In the genomic region with DNA sequence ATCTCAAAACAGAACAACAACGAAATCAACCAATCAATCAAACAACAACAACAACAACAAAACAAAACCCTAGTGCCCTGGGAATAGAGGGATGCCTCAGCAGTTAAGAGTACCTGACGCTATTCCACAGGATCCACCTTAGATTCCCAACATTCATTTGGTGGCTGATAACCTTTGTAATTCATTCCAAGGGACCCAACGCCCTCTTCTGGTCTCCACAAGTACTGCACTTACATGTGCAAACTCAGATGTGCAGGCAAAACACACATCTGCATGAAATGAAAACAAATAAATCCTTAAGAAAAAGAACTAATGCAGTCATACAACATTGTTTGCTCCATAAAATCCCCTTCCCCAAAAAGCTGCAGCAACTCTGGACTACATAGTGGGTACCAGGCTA, we compare ENCODE assay signal across 11 mouse cellular contexts. TPM values are rescaled to one million over a fixed set of nuclear protein-coding genes. Genes with fewer than 3 reads are reported as not detected.
DNase-seq lines count a peak whose midpoint lies in the region; ATAC-seq and TF ChIP-seq lines count a peak whose summit lies in the region.
"Had no signal": no experiment of that assay in that cellular context is flagged by ENCODE, and none has a peak within 500 bp of the region (broad histone marks: within the 10 kb centered on the region; RNA-seq: fewer than 3 reads in every experiment).

No protein-coding gene starts in this region.

- H3K27ac ChIP-seq in midbrain, postnatal 0 days (ENCODE audit: low read depth, low read length): no peak overlapping the region
- H3K27ac ChIP-seq in midbrain, embryonic 15.5 days: no peak overlapping the region
- no peak overlapping the region for H3K27ac ChIP-seq in midbrain, embryonic 16.5 days (ENCODE audit: low read length)
- H3K27ac ChIP-seq: hindbrain, embryonic 15.5 days; liver, embryonic 15.5 days had no signal

- TF ChIP-seq CTCF in midbrain, postnatal 0 days (IDR thresholded peaks at IDR 0.05): peak; percentile 81
- TF ChIP-seq CTCF in Patski (IDR thresholded peaks at IDR 0.05): peak; percentile 59

- no peak overlapping the region for H3K4me2 ChIP-seq in midbrain, postnatal 0 days (ENCODE audit: low read depth, low read length, poor library complexity, severe bottlenecking)
- no peak overlapping the region for H3K4me2 ChIP-seq in midbrain, embryonic 15.5 days
- H3K4me2 ChIP-seq in midbrain, embryonic 16.5 days (ENCODE audit: low read length): no peak overlapping the region
- H3K4me2 ChIP-seq: hindbrain, embryonic 15.5 days; liver, embryonic 15.5 days had no signal

- no peaks in the 10 kb centered on the region for H3K9me3 ChIP-seq in midbrain, postnatal 0 days (ENCODE audit: low read length)
- no peaks in the 10 kb centered on the region for H3K9me3 ChIP-seq in midbrain, embryonic 15.5 days
- no peaks in the 10 kb centered on the region for H3K9me3 ChIP-seq in midbrain, embryonic 16.5 days (replicated peaks; ENCODE audit: control insufficient read depth, low read length, poor library complexity, severe bottlenecking)
- H3K9me3 ChIP-seq: hindbrain, embryonic 15.5 days; liver, embryonic 15.5 days had no signal

- peak; percentile 24 for DNase-seq in heart, postnatal 4 days
- DNase-seq in heart, adult 9 months (ENCODE audit: low spot score in 2 of 2): no peak
- DNase-seq in midbrain, postnatal 0 days (ENCODE audit: low spot score): peak; percentile 40
- no peak for DNase-seq in Patski (ENCODE audit: low read depth, low spot score)
- peak; percentile 66 for DNase-seq in naive thymus-derived CD4-positive, alpha-beta T cell, adult 2 months (ENCODE audit: low read depth)
- no peak for DNase-seq in gastrocnemius, postnatal 4 days (ENCODE audit: low spot score in 2 of 2)

- no peak for ATAC-seq in midbrain, postnatal 0 days (ENCODE audit: low FRiP score)
- no peak for ATAC-seq in midbrain, embryonic 15.5 days (replicated peaks)
- ATAC-seq in Patski: no peak
- ATAC-seq in midbrain, embryonic 16.5 days: no peak

- in situ Hi-C loops in Patski (cut with MboI; ENCODE audit: low pct_unique_long_range_greater_than_20kb): loop anchor here (25.0 kb wide), 2 partner anchors 587 to 762 kb away; no protein-coding TSS in a partner anchor

- 36% methylated on average over 3 of the region's 3 CpGs for WGBS in midbrain, postnatal 0 days
- WGBS in midbrain, embryonic 15.5 days: 35% methylated on average over 3 of the region's 3 CpGs
- 38% methylated on average over 3 of the region's 3 CpGs for WGBS in midbrain, embryonic 16.5 days

- POLR2A ChIA-PET in Patski (lab: Charles Lee): no interaction called here

- CTCF ChIA-PET in Patski (lab: Charles Lee): no interaction called here

- no peak overlapping the region for H3K9ac ChIP-seq in midbrain, postnatal 0 days (replicated peaks; ENCODE audit: low read length, poor library complexity, severe bottlenecking)
- no peak overlapping the region for H3K9ac ChIP-seq in midbrain, embryonic 15.5 days
- no peak overlapping the region for H3K9ac ChIP-seq in midbrain, embryonic 16.5 days (ENCODE audit: low read depth, low read length)
- H3K9ac ChIP-seq: hindbrain, embryonic 15.5 days; liver, embryonic 15.5 days had no signal

- no peaks in the 10 kb centered on the region for H3K27me3 ChIP-seq in midbrain, postnatal 0 days (ENCODE audit: insufficient read depth, low read length)
- H3K27me3 ChIP-seq in midbrain, embryonic 15.5 days (replicated peaks): no peaks in the 10 kb centered on the region
- peaks cover 9% of the 10 kb centered on the region for H3K27me3 ChIP-seq in Patski
- H3K27me3 ChIP-seq in midbrain, embryonic 16.5 days (ENCODE audit: control insufficient read depth, insufficient read depth, low read depth, low read length): no peaks in the 10 kb centered on the region
- H3K27me3 ChIP-seq: hindbrain, embryonic 15.5 days; liver, embryonic 15.5 days had no signal

- H3K4me1 ChIP-seq in midbrain, postnatal 0 days (ENCODE audit: insufficient read depth, low read length): no peaks in the 10 kb centered on the region
- H3K4me1 ChIP-seq in midbrain, embryonic 15.5 days: no peaks in the 10 kb centered on the region
- H3K4me1 ChIP-seq in midbrain, embryonic 16.5 days (ENCODE audit: control insufficient read depth, insufficient read depth, low read length): peaks cover 3% of the 10 kb centered on the region; the same call in 1 of the 2 replicates
- H3K4me1 ChIP-seq: hindbrain, embryonic 15.5 days; liver, embryonic 15.5 days had no signal

- no peaks in the 10 kb centered on the region for H3K36me3 ChIP-seq in midbrain, postnatal 0 days (ENCODE audit: insufficient read depth, low read length)
- no peaks in the 10 kb centered on the region for H3K36me3 ChIP-seq in midbrain, embryonic 15.5 days (replicated peaks)
- H3K36me3 ChIP-seq in midbrain, embryonic 16.5 days (ENCODE audit: control insufficient read depth, insufficient read depth, low read length): no peaks in the 10 kb centered on the region
- H3K36me3 ChIP-seq: hindbrain, embryonic 15.5 days; liver, embryonic 15.5 days had no signal

- H3K4me3 ChIP-seq in midbrain, postnatal 0 days (ENCODE audit: low read depth, low read length): no peak overlapping the region
- H3K4me3 ChIP-seq in midbrain, embryonic 15.5 days: no peak overlapping the region
- H3K4me3 ChIP-seq in midbrain, embryonic 16.5 days (ENCODE audit: low read depth, low read length): no peak overlapping the region
- H3K4me3 ChIP-seq: erythroblast, embryonic 14.5 days; hindbrain, embryonic 15.5 days; liver, embryonic 15.5 days had no signal

RNA-seq across cellular contexts. Expression of gene Clpb, which starts 12.9 kb away (rescaled TPM):
- total RNA-seq in heart, postnatal 4 days (2021): 10 to 100 TPM; 50.3 to 52.7 TPM
- total RNA-seq in midbrain, postnatal 0 days (2014; rRNA removed): 39.7 and 53.1 TPM in 2 replicates
- polyA plus RNA-seq in midbrain, postnatal 0 days (2015; fragmentation: Nextera tagmentation; extraction: Ambion mirVana): 33.4 and 43.3 TPM in 2 replicates
- polyA plus RNA-seq in midbrain, embryonic 15.5 days (2015; fragmentation: Nextera tagmentation; extraction: Ambion mirVana): 40.6 and 50.1 TPM in 2 replicates
- 49.5 TPM for polyA plus RNA-seq in Patski (2021)
- polyA plus RNA-seq in midbrain, embryonic 16.5 days (2015; fragmentation: Nextera tagmentation; extraction: Ambion mirVana): 43.0 and 46.5 TPM in 2 replicates
- total RNA-seq in gastrocnemius, postnatal 4 days (2021): 10 to 100 TPM; 33.7 to 33.9 TPM

Comparison
In these comparisons a context has a peak if more than half of its experiments do, and no peak if none do; other contexts are left out.
1. DNase-seq: peak in heart, postnatal 4 days (single experiment), midbrain, postnatal 0 days (single experiment) and naive thymus-derived CD4-positive, alpha-beta T cell, adult 2 months (single experiment); none in heart, adult 9 months (0 of 2), Patski (single experiment) and gastrocnemius, postnatal 4 days (0 of 2).